ENCODE assay signal across 8 mouse cellular contexts in genomic region chr3:108537303-108537702, GRCm38 (mm10). TPM values are rescaled to one million over a fixed set of nuclear protein-coding genes. Genes with fewer than 3 reads are reported as not detected.
DNase-seq lines count a peak whose midpoint lies in the region; ATAC-seq and TF ChIP-seq lines count a peak whose summit lies in the region.

No protein-coding gene starts in this region.

- WGBS in hindbrain, embryonic 11.5 days, result 5% methylated on average over 17 of the region's 17 CpGs
- 4% methylated on average over 17 of the region's 17 CpGs for WGBS in lung, postnatal 0 days

- no peak overlapping the region for H3K9ac ChIP-seq in hindbrain, embryonic 11.5 days (ENCODE audit: low read depth, low read length)
- no peak overlapping the region for H3K9ac ChIP-seq in lung, postnatal 0 days (replicated peaks; ENCODE audit: low read depth)

- TF ChIP-seq EP300 in lung, postnatal 0 days (IDR thresholded peaks at IDR 0.05), result no peak

- H3K27me3 ChIP-seq in hindbrain, embryonic 11.5 days (ENCODE audit: control insufficient read depth, insufficient read depth, low read length), result peaks cover 7% of the 10 kb centered on the region; the same call in 1 of the 2 replicates
- 0 out of 2 replicates have a peak, but pooled peaks cover 3% of the 10 kb centered on the region for H3K27me3 ChIP-seq in lung, postnatal 0 days (replicated peaks; ENCODE audit: insufficient read depth, low read length)

- H3K4me1 ChIP-seq in hindbrain, embryonic 11.5 days (replicated peaks; ENCODE audit: control insufficient read depth, insufficient read depth, low read length), result 0 out of 2 replicates have a peak, but pooled peaks cover 2% of the 10 kb centered on the region
- H3K4me1 ChIP-seq in lung, postnatal 0 days (ENCODE audit: insufficient read depth, low read depth, low read length), result no peaks in the 10 kb centered on the region

- ATAC-seq in hindbrain, embryonic 11.5 days (ENCODE audit: low FRiP score), result peak; percentile 75; the same call in 1 of the 2 replicates
- peak; percentile 71 for ATAC-seq in lung, postnatal 0 days

- H3K9me3 ChIP-seq in hindbrain, embryonic 11.5 days (ENCODE audit: control insufficient read depth, low read length), result no peaks in the 10 kb centered on the region
- H3K9me3 ChIP-seq in lung, postnatal 0 days (ENCODE audit: low read length), result no peaks in the 10 kb centered on the region

- H3K27ac ChIP-seq in hindbrain, embryonic 11.5 days (ENCODE audit: low read depth, low read length), result no peak overlapping the region
- no peak overlapping the region for H3K27ac ChIP-seq in lung, postnatal 0 days (ENCODE audit: low read length)

- no peaks in the 10 kb centered on the region for H3K36me3 ChIP-seq in hindbrain, embryonic 11.5 days (ENCODE audit: control insufficient read depth, insufficient read depth, low read length)
- no peaks in the 10 kb centered on the region for H3K36me3 ChIP-seq in lung, postnatal 0 days (ENCODE audit: insufficient read depth, low read length)

- H3K4me3 ChIP-seq in hindbrain, embryonic 11.5 days (ENCODE audit: low read depth, low read length), result no peak overlapping the region
- no peak overlapping the region for H3K4me3 ChIP-seq in lung, postnatal 0 days (ENCODE audit: low read depth, low read length)

- peak; percentile 89 for TF ChIP-seq CTCF in lung, postnatal 0 days (IDR thresholded peaks at IDR 0.05)

- peak overlapping the region; percentile 38 for H3K4me2 ChIP-seq in hindbrain, embryonic 11.5 days (replicated peaks; ENCODE audit: low read depth, low read length)
- 0 out of 2 replicates have a peak overlapping the region, but pooled peaks have one; percentile 6 for H3K4me2 ChIP-seq in lung, postnatal 0 days (replicated peaks; ENCODE audit: low read depth, low read length)

- DNase-seq in MN1 (ENCODE audit: low spot score), result peak; percentile 94
- DNase-seq in cerebellum, adult 9-10 months, result peak; percentile 87
- DNase-seq in frontal cortex, adult 2 months (ENCODE audit: extremely low spot score in 1 of 2, low spot score in 1 of 2), result peak; percentile 89 to 95
- peak; percentile 91 for DNase-seq in hindbrain, embryonic 11.5 days (ENCODE audit: low spot score)
- DNase-seq in layer of hippocampus, postnatal 10 days (ENCODE audit: low spot score in 2 of 2), result peak; percentile 88 to 90
- DNase-seq in lung, postnatal 0 days (ENCODE audit: low spot score), result peak; percentile 94
- DNase-seq in ovary, postnatal 14 days (ENCODE audit: low spot score), result peak; percentile 78
- DNase-seq in thymus, postnatal 10 days (ENCODE audit: low spot score in 2 of 2), result peak; percentile 54 to 73

RNA-seq across cellular contexts. Expression of gene 5330417C22Rik, which starts 1.0 kb away (rescaled TPM):
- 20.0 and 21.7 TPM in 2 replicates for polyA plus RNA-seq in frontal cortex, adult 2 months (2012; rRNA removed)
- 3.0 and 3.5 TPM in 2 replicates for polyA plus RNA-seq in hindbrain, embryonic 11.5 days (2014; fragmentation: Nextera tagmentation; extraction: Ambion mirVana)
- total RNA-seq in layer of hippocampus, postnatal 10 days (2021), result 10 to 100 TPM; 16.8 to 22.0 TPM
- polyA plus RNA-seq in lung, postnatal 0 days (2015; fragmentation: Nextera tagmentation; extraction: Ambion mirVana), result 32.4 and 45.7 TPM in 2 replicates

RNA-seq across cellular contexts. Expression of gene 1700013F07Rik, which starts 3.4 kb away (rescaled TPM):
- polyA plus RNA-seq in frontal cortex, adult 2 months (2012; rRNA removed), result 1.2 and 1.4 TPM in 2 replicates
- polyA plus RNA-seq in hindbrain, embryonic 11.5 days (2014; fragmentation: Nextera tagmentation; extraction: Ambion mirVana), result 0.68 and 1.6 TPM in 2 replicates
- 1 to 10 TPM; 2.1 to 2.7 TPM for total RNA-seq in layer of hippocampus, postnatal 10 days (2021)
- 6.4 and 7.9 TPM in 2 replicates for polyA plus RNA-seq in lung, postnatal 0 days (2015; fragmentation: Nextera tagmentation; extraction: Ambion mirVana)

RNA-seq across cellular contexts. Expression of gene Tmem167b, which starts 25.0 kb away (rescaled TPM):
- 18.2 and 18.5 TPM in 2 replicates for polyA plus RNA-seq in frontal cortex, adult 2 months (2012; rRNA removed)
- 54.0 and 57.4 TPM in 2 replicates for polyA plus RNA-seq in hindbrain, embryonic 11.5 days (2014; fragmentation: Nextera tagmentation; extraction: Ambion mirVana)
- total RNA-seq in layer of hippocampus, postnatal 10 days (2021), result 10 to 100 TPM; 43.3 to 43.8 TPM
- polyA plus RNA-seq in lung, postnatal 0 days (2015; fragmentation: Nextera tagmentation; extraction: Ambion mirVana), result 41.8 and 42.7 TPM in 2 replicates

RNA-seq across cellular contexts. Expression of gene Taf13, which starts 34.2 kb away (rescaled TPM):
- polyA plus RNA-seq in frontal cortex, adult 2 months (2012; rRNA removed), result 35.3 and 40.0 TPM in 2 replicates
- polyA plus RNA-seq in hindbrain, embryonic 11.5 days (2014; fragmentation: Nextera tagmentation; extraction: Ambion mirVana), result 84.8 and 88.2 TPM in 2 replicates
- 10 to 100 TPM; 33.1 to 33.2 TPM for total RNA-seq in layer of hippocampus, postnatal 10 days (2021)
- polyA plus RNA-seq in lung, postnatal 0 days (2015; fragmentation: Nextera tagmentation; extraction: Ambion mirVana), result 41.0 and 45.9 TPM in 2 replicates

RNA-seq across cellular contexts. Expression of gene Wdr47, which starts 53.8 kb away (rescaled TPM):
- polyA plus RNA-seq in frontal cortex, adult 2 months (2012; rRNA removed), result 58.7 and 71.0 TPM in 2 replicates
- 50.4 and 55.2 TPM in 2 replicates for polyA plus RNA-seq in hindbrain, embryonic 11.5 days (2014; fragmentation: Nextera tagmentation; extraction: Ambion mirVana)
- 100 to 1,000 TPM; 130 to 141 TPM for total RNA-seq in layer of hippocampus, postnatal 10 days (2021)
- polyA plus RNA-seq in lung, postnatal 0 days (2015; fragmentation: Nextera tagmentation; extraction: Ambion mirVana), result 7.8 and 8.2 TPM in 2 replicates
